Comparison of ENCODE assay signal across 14 mouse cellular contexts in genomic region chr17:84167377-84167776, GRCm38 (mm10). TPM values are rescaled to one million over a fixed set of nuclear protein-coding genes. Genes with fewer than 3 reads are reported as not detected.
DNase-seq lines count a peak whose midpoint lies in the region; ATAC-seq lines count a peak whose summit lies in the region.
"Had no signal": no experiment of that assay in that cellular context is flagged by ENCODE, and none has a peak within 500 bp of the region (broad histone marks: within the 10 kb centered on the region; RNA-seq: fewer than 3 reads in every experiment).

No protein-coding gene starts in this region.

- no peak overlapping the region for H3K27ac ChIP-seq in heart, embryonic 11.5 days (ENCODE audit: low read depth, low read length)
- H3K27ac ChIP-seq in liver, embryonic 16.5 days (ENCODE audit: low read length), result peak overlapping the region; percentile 38; the same call in 1 of the 2 replicates
- H3K27ac ChIP-seq: forebrain, embryonic 10.5 days; neural tube, embryonic 15.5 days had no signal

- no peaks in the 10 kb centered on the region for H3K27me3 ChIP-seq in heart, embryonic 11.5 days (ENCODE audit: control insufficient read depth, insufficient read depth, low read length)
- H3K27me3 ChIP-seq in liver, embryonic 16.5 days (ENCODE audit: control insufficient read depth, insufficient read depth, low read depth, low read length), result no peaks in the 10 kb centered on the region
- H3K27me3 ChIP-seq: neural tube, embryonic 15.5 days had no signal

- no peaks in the 10 kb centered on the region for H3K4me1 ChIP-seq in heart, embryonic 11.5 days (ENCODE audit: control insufficient read depth, insufficient read depth, low read length)
- H3K4me1 ChIP-seq in liver, embryonic 16.5 days (ENCODE audit: control insufficient read depth, low read depth, low read length), result peaks cover 6% of the 10 kb centered on the region
- H3K4me1 ChIP-seq: neural tube, embryonic 15.5 days had no signal

- no peak overlapping the region for H3K4me2 ChIP-seq in heart, embryonic 11.5 days
- H3K4me2 ChIP-seq in liver, embryonic 16.5 days (ENCODE audit: low read depth, low read length), result no peak overlapping the region
- H3K4me2 ChIP-seq: neural tube, embryonic 15.5 days had no signal

- no peaks in the 10 kb centered on the region for H3K36me3 ChIP-seq in heart, embryonic 11.5 days (ENCODE audit: control insufficient read depth, insufficient read depth, low read length)
- H3K36me3 ChIP-seq in liver, embryonic 16.5 days (ENCODE audit: control insufficient read depth, insufficient read depth), result no peaks in the 10 kb centered on the region
- H3K36me3 ChIP-seq: forebrain, embryonic 10.5 days; neural tube, embryonic 15.5 days had no signal

- H3K9ac ChIP-seq in heart, embryonic 11.5 days (ENCODE audit: low read depth, low read length), result no peak overlapping the region
- no peak overlapping the region for H3K9ac ChIP-seq in liver, embryonic 16.5 days (ENCODE audit: low read depth, low read length)
- H3K9ac ChIP-seq: neural tube, embryonic 15.5 days had no signal

- no peak for DNase-seq in heart, adult 9 months (ENCODE audit: low spot score in 2 of 2)
- DNase-seq in spleen, postnatal 10 days (ENCODE audit: low spot score in 2 of 2), result peak; percentile 4 to 14
- no peak for DNase-seq in spleen, adult 12 weeks (ENCODE audit: low spot score)
- no peak for DNase-seq in frontal cortex, postnatal 36 days (ENCODE audit: low spot score in 2 of 2)
- no peak for DNase-seq in cerebellum, adult 9-10 months
- DNase-seq: gastrocnemius, postnatal 14 days; kidney, adult 11 months; lung, postnatal 10 days had no signal

- H3K4me3 ChIP-seq in heart, embryonic 11.5 days (ENCODE audit: low read depth, low read length), result no peak overlapping the region
- H3K4me3 ChIP-seq in liver, embryonic 16.5 days (ENCODE audit: low read depth, low read length), result no peak overlapping the region
- H3K4me3 ChIP-seq: forebrain, embryonic 10.5 days; neural tube, embryonic 15.5 days had no signal

- WGBS in heart, embryonic 11.5 days (ENCODE audit: insufficient replicate concordance), result 87% methylated on average over 4 of the region's 4 CpGs
- WGBS in liver, embryonic 16.5 days (ENCODE audit: insufficient replicate concordance), result 38% methylated on average over 4 of the region's 4 CpGs

- no peaks in the 10 kb centered on the region for H3K9me3 ChIP-seq in heart, embryonic 11.5 days (replicated peaks; ENCODE audit: control insufficient read depth, low read length)
- no peaks in the 10 kb centered on the region for H3K9me3 ChIP-seq in liver, embryonic 16.5 days (replicated peaks; ENCODE audit: control insufficient read depth, low read length)
- H3K9me3 ChIP-seq: forebrain, embryonic 10.5 days; neural tube, embryonic 15.5 days had no signal

- ATAC-seq in heart, embryonic 11.5 days (replicated peaks; ENCODE audit: insufficient number of reproducible peaks, low FRiP score, low TSS enrichment), result 0 out of 2 replicates have a peak, but pooled peaks have one; percentile 26
- peak; percentile 73 for ATAC-seq in granulocyte monocyte progenitor cell, adult 5-6 weeks (replicated peaks; ENCODE audit: poor library complexity, severe bottlenecking)
- ATAC-seq in liver, embryonic 16.5 days (ENCODE audit: low read depth), result peak; percentile 72
- ATAC-seq: midbrain, embryonic 16.5 days had no signal

RNA-seq across cellular contexts. Expression of gene Zfp36l2, which starts 20.4 kb away (rescaled TPM):
- 8.0 and 9.6 TPM in 2 replicates for polyA plus RNA-seq in heart, embryonic 11.5 days (2014; fragmentation: Nextera tagmentation; extraction: Ambion mirVana)
- 199 TPM in 2 replicates for total RNA-seq in granulocyte monocyte progenitor cell, adult 5-6 weeks (2014; fragmentation: Nextera tagmentation)
- 91.5 and 99.4 TPM in 2 replicates for total RNA-seq in granulocyte monocyte progenitor cell, adult 5-6 weeks (2017)
- polyA plus RNA-seq in liver, embryonic 16.5 days (2015; fragmentation: Nextera tagmentation; extraction: Ambion mirVana), result 4.6 and 4.7 TPM in 2 replicates

Comparison
In these comparisons a context has a peak if more than half of its experiments do, and no peak if none do; other contexts are left out.
1. DNase-seq: peak in spleen, postnatal 10 days (2 of 2); none in heart, adult 9 months (0 of 2), spleen, adult 12 weeks (single experiment), frontal cortex, postnatal 36 days (0 of 2) and cerebellum, adult 9-10 months (single experiment).
2. Peak in every context shown above with its lines, with median percentiles within 50 percentile points of each other: ATAC-seq.